Mouse (Mus musculus) midbrain, postnatal 0 days (tissue): ENCODE data around the gene Ern1. TPM values are rescaled to one million over a fixed set of nuclear protein-coding genes. Genes with fewer than 3 reads are reported as not detected.

Experiments
- ATAC-seq: fragments of 200-750 bp; cut with Nextera tagmentation; 2 replicates; pipeline ENCODE4 v1.8.0; 2017; ENCODE audit warnings: moderate number of reproducible peaks, mild to moderate bottlenecking, moderate TSS enrichment, moderate library complexity; ENCODE audit not compliant: low FRiP score
- DNase-seq: peaks from one replicate; pipeline ENCODE4 v3.0.0-alpha.2; 2015; ENCODE audit warnings: low spot score
- H3K27ac ChIP-seq: fragments of 300-500 bp; sonication (generic); 2 replicates; pipeline ENCODE4 v1.5.1; 2014; ENCODE audit warnings: low read depth, mild to moderate bottlenecking, low read length, mixed read lengths
- H3K27me3 ChIP-seq: fragments of 300-500 bp; sonication (generic); 2 replicates; pipeline ENCODE4 v1.6.1; 2014; ENCODE audit warnings: low read length, control low read depth, mixed read lengths; ENCODE audit not compliant: insufficient read depth
- H3K36me3 ChIP-seq: fragments of 300-500 bp; sonication (generic); 2 replicates; pipeline ENCODE4 v1.6.1; 2014; ENCODE audit warnings: low read length, control low read depth, mixed read lengths; ENCODE audit not compliant: insufficient read depth
- H3K4me1 ChIP-seq: fragments of 300-500 bp; sonication (generic); 2 replicates; pipeline ENCODE4 v1.6.1; 2014; ENCODE audit warnings: mild to moderate bottlenecking, control low read depth, antibody characterized with exemption, low read length, mixed read lengths; ENCODE audit not compliant: insufficient read depth
- H3K4me2 ChIP-seq: fragments of 300-500 bp; sonication (generic); 2 replicates; pipeline ENCODE4 v1.6.1; 2014; ENCODE audit warnings: low read depth, mild to moderate bottlenecking, low read length, mixed read lengths; ENCODE audit not compliant: poor library complexity, severe bottlenecking
- H3K4me3 ChIP-seq: fragments of 300-500 bp; sonication (generic); 2 replicates; pipeline ENCODE4 v1.5.1; 2014; ENCODE audit warnings: low read depth, mild to moderate bottlenecking, low read length, moderate library complexity
- H3K9ac ChIP-seq: fragments of 300-500 bp; sonication (generic); replicated peaks from 2 replicates; pipeline ENCODE4 v1.6.1; 2014; ENCODE audit warnings: mild to moderate bottlenecking, low read length, moderate library complexity, mixed read lengths; ENCODE audit not compliant: poor library complexity, severe bottlenecking
- H3K9me3 ChIP-seq: fragments of 300-500 bp; sonication (generic); 2 replicates; pipeline ENCODE4 v1.6.1; 2016; ENCODE audit warnings: low read length, control low read depth
- CTCF ChIP-seq: IDR thresholded peaks from 2 replicates; pipeline ENCODE4 v1.5.1; 2016; ENCODE audit warnings: antibody characterized with exemption, mild to moderate bottlenecking
- WGBS: fragments of 180-500 bp; shearing (Covaris S2); extraction: QIAGEN DNeasy Blood & Tissue Kit; methylation state at CpG from one replicate; pipeline ENCODE4 v1.1.7; 2014; 5-methylcytosine and 5-hydroxymethylcytosine counted together
- polyA plus RNA-seq: library from polyadenylated mRNA; unstranded; fragments of >200 nt; fragmentation: Nextera tagmentation; extraction: Ambion mirVana; gene quantifications from 2 replicates; pipeline ENCODE4 v1.2.1, GENCODE M21; 2015
- total RNA-seq: library from RNA; depleted of rRNA; stranded (reverse); fragments of >200 nt; gene quantifications from 2 replicates; pipeline ENCODE4 v1.2.3, GENCODE M21; 2014

Gene Ern1
- total and polyA plus RNA-seq, 2 experiments from 2014 or later: 3.7 to 10.3 TPM

GRCm38 (mm10) chr11:106440318-106440717 lies 47.3 kb downstream of the Ern1 start:
- Histone ChIP-seq H3K27ac (no peak overlapping the region), H3K27me3 (no peaks in the 10 kb centered on the region), H3K9ac (no peak overlapping the region), H3K4me3 (no peak overlapping the region), H3K9me3 (no peaks in the 10 kb centered on the region), H3K36me3 (no peaks in the 10 kb centered on the region), H3K4me2 (no peak overlapping the region), H3K4me1 (no peaks in the 10 kb centered on the region)
- TF ChIP-seq CTCF: no peak
- ATAC-seq (no peak), DNase-seq (no peak)
- WGBS: 93% methylated on average over 2 of the region's 2 CpGs

DNA sequence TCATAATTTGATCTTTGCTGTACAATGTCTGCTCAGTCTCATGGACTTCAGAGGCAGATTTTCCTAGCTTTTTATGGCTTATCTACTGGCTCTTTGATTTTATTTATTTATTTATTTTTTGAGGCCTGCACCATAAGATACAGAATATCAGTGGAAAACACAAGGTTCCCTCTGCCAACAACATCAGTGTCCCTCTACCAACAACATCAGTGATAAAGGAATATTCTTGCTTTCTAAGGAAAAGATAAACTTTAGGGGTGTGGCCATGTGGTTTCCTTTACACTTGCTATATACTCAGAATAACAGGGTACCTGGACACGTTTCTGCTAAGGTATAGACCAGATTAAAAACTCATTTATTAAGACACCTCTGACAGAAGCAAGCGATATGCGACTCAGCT lies 48.3 kb downstream of the Ern1 start:
- Histone ChIP-seq H3K27me3 (no peaks in the 10 kb centered on the region), H3K36me3 (no peaks in the 10 kb centered on the region), H3K27ac (0 out of 2 replicates have a peak overlapping the region, but pooled peaks have one; percentile 12), H3K4me3 (no peak overlapping the region), H3K4me2 (no peak overlapping the region), H3K9me3 (no peaks in the 10 kb centered on the region), H3K4me1 (no peaks in the 10 kb centered on the region), H3K9ac (no peak overlapping the region)
- no peak for DNase-seq
- ATAC-seq: no peak
- 90% methylated on average over 3 of the region's 3 CpGs for WGBS
- TF ChIP-seq CTCF: no peak

- no peak overlapping the region for H3K4me3 ChIP-seq
- ATAC-seq (no peak), DNase-seq (no peak)
- no peak overlapping the region; the same call in 1 of the 2 replicates for H3K27ac ChIP-seq
- no peaks in the 10 kb centered on the region for H3K9me3 ChIP-seq
- H3K36me3 ChIP-seq: no peaks in the 10 kb centered on the region
- H3K4me2 ChIP-seq: no peak overlapping the region
- TF ChIP-seq CTCF: no peak
- H3K4me1 ChIP-seq: no peaks in the 10 kb centered on the region
- H3K27me3 ChIP-seq: no peaks in the 10 kb centered on the region
- WGBS: 50% methylated on average over 4 of the region's 4 CpGs
- no peak overlapping the region for H3K9ac ChIP-seq
These were observed 49.0 kb downstream of the Ern1 start for GRCm38 (mm10) chr11:106438524-106439177.

DNA sequence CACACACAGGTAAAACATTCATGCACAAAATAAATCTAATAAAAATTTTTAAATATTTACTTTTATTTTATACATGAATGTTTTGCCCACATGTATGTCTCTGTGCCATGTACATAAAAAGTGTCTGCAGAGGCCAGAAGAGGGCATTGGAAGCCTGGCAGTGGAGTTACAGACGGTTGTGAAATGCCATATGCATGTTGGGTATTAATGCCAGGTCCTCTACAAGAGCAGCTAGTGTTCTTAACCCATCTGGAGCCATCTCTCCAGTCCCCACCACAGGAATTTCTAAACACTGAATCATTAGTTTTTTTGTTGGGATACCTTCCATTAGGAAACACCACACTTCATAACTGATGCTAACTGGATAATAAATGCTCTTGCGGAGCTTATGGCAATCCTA lies 50.1 kb downstream of the Ern1 start:
- Histone ChIP-seq H3K27me3 (no peaks in the 10 kb centered on the region), H3K4me3 (no peak overlapping the region), H3K4me1 (no peaks in the 10 kb centered on the region), H3K27ac (no peak overlapping the region), H3K9me3 (no peaks in the 10 kb centered on the region), H3K9ac (no peak overlapping the region), H3K36me3 (no peaks in the 10 kb centered on the region), H3K4me2 (no peak overlapping the region)
- no peak for ATAC-seq
- no peak for TF ChIP-seq CTCF
- 86% methylated on average over 2 of the region's 2 CpGs for WGBS
- DNase-seq: no peak

- H3K4me2 ChIP-seq: no peak overlapping the region
- H3K4me1 ChIP-seq: no peaks in the 10 kb centered on the region
- no peaks in the 10 kb centered on the region for H3K9me3 ChIP-seq
- no peaks in the 10 kb centered on the region for H3K36me3 ChIP-seq
- no peak overlapping the region for H3K27ac ChIP-seq
- no peak overlapping the region for H3K4me3 ChIP-seq
- 90% methylated on average over 5 of the region's 5 CpGs for WGBS
- TF ChIP-seq CTCF: no peak
- no peaks in the 10 kb centered on the region for H3K27me3 ChIP-seq
- no peak overlapping the region for H3K9ac ChIP-seq
- no peak for DNase-seq
- ATAC-seq: no peak
These were observed 50.6 kb downstream of the Ern1 start for GRCm38 (mm10) chr11:106437039-106437438.

- no peak for TF ChIP-seq CTCF
- Histone ChIP-seq H3K27ac (no peak overlapping the region), H3K4me2 (no peak overlapping the region), H3K4me3 (no peak overlapping the region), H3K27me3 (no peaks in the 10 kb centered on the region), H3K4me1 (no peaks in the 10 kb centered on the region), H3K9ac (no peak overlapping the region), H3K9me3 (no peaks in the 10 kb centered on the region), H3K36me3 (peaks cover 8% of the 10 kb centered on the region; the same call in 1 of the 2 replicates)
- DNase-seq: no peak
- no peak for ATAC-seq
- 93% methylated on average over 5 of the region's 5 CpGs for WGBS
These were observed 57.3 kb downstream of the Ern1 start for GRCm38 (mm10) chr11:106430392-106430791.
